Mouse (Mus musculus) adrenal gland, adult 10 weeks (tissue): ENCODE data around the gene Dhrs7. TPM values are rescaled to one million over a fixed set of nuclear protein-coding genes. Genes with fewer than 3 reads are reported as not detected.

Source experiments
- polyA plus RNA-seq: library from polyadenylated mRNA; stranded (reverse); fragments of 350-450 nt; fragmentation: Illumina TruSeq; extraction: RNeasy Lipid Tissue Mini Kit (QIAGEN cat#74804); gene quantifications from one replicate; pipeline ENCODE4 v1.2.3, GENCODE M21; 2014; ENCODE audit warnings: low read depth, low replicate concordance

Dhrs7 gene
- 138 TPM for polyA plus RNA-seq

DNA sequence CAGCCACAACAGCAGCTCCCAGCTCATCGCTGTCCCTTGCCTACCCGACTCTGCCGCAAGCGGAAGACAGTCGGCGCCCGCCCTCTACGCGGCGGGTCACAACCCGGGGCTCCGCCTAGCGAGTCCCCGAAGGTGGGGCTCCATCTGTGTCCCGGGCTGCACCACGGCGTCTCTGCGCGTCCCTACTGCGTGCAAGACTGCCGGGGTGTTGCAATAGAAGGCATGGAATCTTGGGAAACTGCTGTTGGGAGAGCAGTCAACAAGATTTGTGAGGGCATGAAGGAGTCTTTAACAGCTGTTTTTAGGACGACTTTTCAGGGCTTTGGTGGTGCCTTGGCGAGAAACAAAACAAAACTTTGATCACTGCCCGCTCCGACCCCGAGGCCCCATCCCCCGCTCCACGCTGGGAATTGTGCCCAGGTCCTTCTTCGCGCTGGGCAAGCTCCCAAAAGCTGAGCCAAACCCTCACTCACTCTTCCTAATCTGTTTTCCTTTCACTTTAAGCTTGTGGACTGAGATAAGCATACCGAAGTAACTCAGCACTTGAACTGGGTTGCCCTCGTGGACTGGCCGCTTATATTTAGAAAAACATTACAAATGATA is at the start of gene Dhrs7:
TSS of gene Dhrs7 (minus strand) at position 175 of the 603 bp plus-strand sequence.

DNA sequence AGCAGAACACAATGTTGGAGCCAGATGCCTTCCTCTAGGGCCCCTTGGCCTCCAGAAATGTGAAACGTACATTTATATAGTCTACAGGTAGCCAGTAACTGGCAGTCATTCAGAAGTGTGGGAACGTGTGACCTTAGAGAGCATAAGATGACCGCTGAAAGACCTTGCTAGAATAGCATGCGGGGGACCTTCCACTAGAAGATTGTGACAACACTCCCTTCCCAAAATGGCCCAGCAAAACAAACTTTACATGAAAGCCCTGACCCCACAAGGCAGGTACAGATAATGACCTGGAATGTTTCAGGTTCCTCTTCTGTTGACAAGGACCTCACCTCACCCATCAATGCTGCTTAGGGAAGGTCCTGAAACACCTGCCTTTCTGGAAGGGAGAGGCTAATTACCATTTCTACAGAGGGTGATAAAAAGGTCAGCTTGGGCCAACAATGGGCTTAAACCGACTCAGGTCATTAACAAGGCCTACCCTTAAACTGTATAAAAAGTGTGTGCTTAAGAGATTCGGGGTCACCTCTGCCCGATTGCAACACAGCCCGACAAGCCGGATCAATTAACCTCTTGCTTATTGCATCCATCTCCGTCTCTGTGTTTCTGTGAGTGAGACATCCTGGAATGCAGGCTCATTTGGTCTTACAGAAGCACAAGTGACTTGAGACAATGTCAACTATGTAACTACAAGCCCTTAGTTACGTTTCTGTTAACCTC is 14.9 kb downstream of the Dhrs7 start, which contains the start of gene Gm4756:
TSS of gene Gm4756 (minus strand) at position 51 of the 720 bp plus-strand sequence.

Other genes with a start within 250 kb of the Dhrs7 start
- 2.2 TPM for gene Lrrc9, start 223.0 kb downstream of the Dhrs7 start, polyA plus RNA-seq
- gene Pcnx4, start 128.5 kb downstream of the Dhrs7 start, polyA plus RNA-seq: 8.5 TPM
- not detected for gene Gm4756, start 15.2 kb downstream of the Dhrs7 start, polyA plus RNA-seq
- 282 TPM for gene Ppm1a, start 92.5 kb upstream of the Dhrs7 start, polyA plus RNA-seq